Mouse (Mus musculus): ENCODE measurements around the gene Tmem247. TPM values are rescaled to one million over a fixed set of nuclear protein-coding genes. Genes with fewer than 3 reads are reported as not detected.

The Tmem247 gene
- polyA plus RNA-seq, 1 experiment from 2014 or later = not detected

- H3K9me3 ChIP-seq = no peaks in the 10 kb centered on the region
- no peak for ATAC-seq (ENCODE audit: borderline replicate concordance, extremely low read depth, low FRiP score, low TSS enrichment)
- no peak overlapping the region for H3K4me3 ChIP-seq
- H3K27me3 ChIP-seq = no peaks in the 10 kb centered on the region
- no peak overlapping the region for H3K4me2 ChIP-seq
- no peaks in the 10 kb centered on the region for H3K36me3 ChIP-seq
- no peaks in the 10 kb centered on the region for H3K4me1 ChIP-seq
- WGBS = 67% methylated on average over 6 of the region's 6 CpGs
- H3K9ac ChIP-seq = no peak overlapping the region
- no peak overlapping the region for H3K27ac ChIP-seq
Measured at GRCm38 (mm10) chr17:86918786-86919185, 1.6 kb downstream of the Tmem247 start.

GRCm38 (mm10) chr17:86919729-86920128 lies 2.6 kb downstream of the Tmem247 start:
- ATAC-seq (ENCODE audit: borderline replicate concordance, extremely low read depth, low FRiP score, low TSS enrichment) = no peak
- no peaks in the 10 kb centered on the region for H3K36me3 ChIP-seq
- 62% methylated on average over 11 of the region's 11 CpGs for WGBS
- no peaks in the 10 kb centered on the region for H3K4me1 ChIP-seq
- no peaks in the 10 kb centered on the region for H3K9me3 ChIP-seq
- H3K9ac ChIP-seq = no peak overlapping the region
- no peak overlapping the region for H3K4me2 ChIP-seq
- no peak overlapping the region for H3K4me3 ChIP-seq
- no peak overlapping the region for H3K27ac ChIP-seq
- H3K27me3 ChIP-seq = no peaks in the 10 kb centered on the region

GRCm38 (mm10) chr17:86924679-86925078 lies 7.5 kb downstream of the Tmem247 start:
- Histone ChIP-seq H3K36me3 (no peaks in the 10 kb centered on the region), H3K4me2 (no peak overlapping the region), H3K4me1 (0 out of 2 replicates have a peak, but pooled peaks cover 3% of the 10 kb centered on the region), H3K27me3 (no peaks in the 10 kb centered on the region), H3K27ac (no peak overlapping the region), H3K9me3 (no peaks in the 10 kb centered on the region), H3K4me3 (no peak overlapping the region), H3K9ac (no peak overlapping the region)
- 68% methylated on average over 3 of the region's 3 CpGs for WGBS
- ATAC-seq (ENCODE audit: borderline replicate concordance, extremely low read depth, low FRiP score, low TSS enrichment) = no peak

- 78% methylated on average over 3 of the region's 3 CpGs for WGBS
- ATAC-seq (ENCODE audit: borderline replicate concordance, extremely low read depth, low FRiP score, low TSS enrichment) = no peak
- no peaks in the 10 kb centered on the region for H3K36me3 ChIP-seq
Measured at GRCm38 (mm10) chr17:86926836-86927235, 9.7 kb downstream of the Tmem247 start.

GRCm38 (mm10) chr17:86929355-86929754 lies 12.2 kb downstream of the Tmem247 start:
- WGBS = 65% methylated on average over 6 of the region's 6 CpGs
- no peak overlapping the region for H3K4me2 ChIP-seq
- no peak overlapping the region for H3K9ac ChIP-seq
- no peaks in the 10 kb centered on the region; the same call in 1 of the 2 replicates for H3K27me3 ChIP-seq
- H3K4me1 ChIP-seq = peaks cover 8% of the 10 kb centered on the region; the same call in 1 of the 2 replicates
- no peaks in the 10 kb centered on the region for H3K9me3 ChIP-seq
- peak overlapping the region; percentile 61 for H3K27ac ChIP-seq
- no peak for ATAC-seq (ENCODE audit: borderline replicate concordance, extremely low read depth, low FRiP score, low TSS enrichment)
- H3K4me3 ChIP-seq = no peak overlapping the region
- H3K36me3 ChIP-seq = no peaks in the 10 kb centered on the region

More at GRCm38 (mm10) chr17:86926836-86927235, 9.7 kb downstream of the Tmem247 start:
- Histone ChIP-seq H3K27ac (no peak overlapping the region), H3K9ac (no peak overlapping the region), H3K4me1 (peaks cover 8% of the 10 kb centered on the region; the same call in 1 of the 2 replicates), H3K9me3 (no peaks in the 10 kb centered on the region), H3K4me3 (no peak overlapping the region), H3K27me3 (no peaks in the 10 kb centered on the region), H3K4me2 (no peak overlapping the region)

- no peak overlapping the region for H3K4me3 ChIP-seq
- no peak overlapping the region for H3K9ac ChIP-seq
- H3K27me3 ChIP-seq = no peaks in the 10 kb centered on the region; the same call in 1 of the 2 replicates
- peaks cover 8% of the 10 kb centered on the region; the same call in 1 of the 2 replicates for H3K4me1 ChIP-seq
- peak overlapping the region; percentile 61 for H3K27ac ChIP-seq
- no peak overlapping the region for H3K4me2 ChIP-seq
- no peak for ATAC-seq (ENCODE audit: borderline replicate concordance, extremely low read depth, low FRiP score, low TSS enrichment)
- H3K36me3 ChIP-seq = no peaks in the 10 kb centered on the region
- no peaks in the 10 kb centered on the region for H3K9me3 ChIP-seq
Measured at GRCm38 (mm10) chr17:86929981-86930380, 12.8 kb downstream of the Tmem247 start.

- WGBS = 47% methylated on average over 5 of the region's 5 CpGs
- no peak overlapping the region for H3K9ac ChIP-seq
- no peaks in the 10 kb centered on the region; the same call in none of the 2 replicates for H3K27me3 ChIP-seq
- no peaks in the 10 kb centered on the region for H3K9me3 ChIP-seq
- no peak for ATAC-seq (ENCODE audit: borderline replicate concordance, extremely low read depth, low FRiP score, low TSS enrichment)
- peaks cover 19% of the 10 kb centered on the region for H3K4me1 ChIP-seq
- no peak overlapping the region for H3K4me2 ChIP-seq
- H3K36me3 ChIP-seq = no peaks in the 10 kb centered on the region
- no peak overlapping the region for H3K27ac ChIP-seq
- H3K4me3 ChIP-seq = no peak overlapping the region
Measured at GRCm38 (mm10) chr17:86932896-86933295, 15.7 kb downstream of the Tmem247 start.

GRCm38 (mm10) chr17:86937064-86937463 lies 19.9 kb downstream of the Tmem247 start:
- Histone ChIP-seq H3K4me3 (no peak overlapping the region; the same call in 1 of the 2 replicates), H3K27me3 (no peaks in the 10 kb centered on the region; the same call in none of the 2 replicates), H3K9ac (no peak overlapping the region), H3K9me3 (no peaks in the 10 kb centered on the region), H3K4me2 (peak overlapping the region; percentile 61), H3K27ac (0 out of 2 replicates have a peak overlapping the region, but pooled peaks have one; percentile 52), H3K36me3 (no peaks in the 10 kb centered on the region), H3K4me1 (peaks cover 15% of the 10 kb centered on the region)
- ATAC-seq (ENCODE audit: borderline replicate concordance, extremely low read depth, low FRiP score, low TSS enrichment) = no peak
- WGBS = 31% methylated on average over 2 of the region's 2 CpGs

- no peaks in the 10 kb centered on the region; the same call in none of the 2 replicates for H3K27me3 ChIP-seq
- H3K4me2 ChIP-seq = peak overlapping the region; percentile 61
- H3K9me3 ChIP-seq = no peaks in the 10 kb centered on the region
- ATAC-seq (ENCODE audit: borderline replicate concordance, extremely low read depth, low FRiP score, low TSS enrichment) = peak; percentile 91
- H3K4me1 ChIP-seq = peaks cover 15% of the 10 kb centered on the region
- H3K4me3 ChIP-seq = peak overlapping the region; percentile 38
- H3K9ac ChIP-seq = peak overlapping the region; percentile 1
- H3K27ac ChIP-seq = peak overlapping the region; percentile 52
- H3K36me3 ChIP-seq = no peaks in the 10 kb centered on the region
- WGBS = 3% methylated on average over 20 of the region's 20 CpGs
Measured at GRCm38 (mm10) chr17:86937497-86938155, 20.5 kb downstream of the Tmem247 start.

GRCm38 (mm10) chr17:86938683-86939082 lies 21.5 kb downstream of the Tmem247 start:
- Histone ChIP-seq H3K9ac (no peak overlapping the region), H3K27me3 (no peaks in the 10 kb centered on the region; the same call in none of the 2 replicates)
- 43% methylated on average over 7 of the region's 7 CpGs for WGBS

GRCm38 (mm10) chr17:86942112-86942511 lies 25.0 kb downstream of the Tmem247 start:
- Histone ChIP-seq H3K9ac (no peak overlapping the region), H3K9me3 (no peaks in the 10 kb centered on the region), H3K27me3 (no peaks in the 10 kb centered on the region), H3K27ac (no peak overlapping the region), H3K36me3 (no peaks in the 10 kb centered on the region), H3K4me3 (no peak overlapping the region), H3K4me2 (no peak overlapping the region), H3K4me1 (peaks cover 12% of the 10 kb centered on the region)
- ATAC-seq (ENCODE audit: borderline replicate concordance, extremely low read depth, low FRiP score, low TSS enrichment) = no peak
- 63% methylated on average over 6 of the region's 6 CpGs for WGBS

More at GRCm38 (mm10) chr17:86938683-86939082, 21.5 kb downstream of the Tmem247 start:
- H3K4me3 ChIP-seq = no peak overlapping the region
- H3K9me3 ChIP-seq = no peaks in the 10 kb centered on the region
- ATAC-seq (ENCODE audit: borderline replicate concordance, extremely low read depth, low FRiP score, low TSS enrichment) = no peak
- H3K4me2 ChIP-seq = no peak overlapping the region
- H3K27ac ChIP-seq = no peak overlapping the region
- H3K36me3 ChIP-seq = no peaks in the 10 kb centered on the region
- peaks cover 15% of the 10 kb centered on the region for H3K4me1 ChIP-seq

- Histone ChIP-seq H3K36me3 (no peaks in the 10 kb centered on the region), H3K27ac (no peak overlapping the region), H3K4me2 (no peak overlapping the region), H3K27me3 (no peaks in the 10 kb centered on the region), H3K9ac (no peak overlapping the region), H3K4me3 (no peak overlapping the region), H3K4me1 (peaks cover 3% of the 10 kb centered on the region; the same call in 1 of the 2 replicates), H3K9me3 (no peaks in the 10 kb centered on the region)
- ATAC-seq (ENCODE audit: borderline replicate concordance, extremely low read depth, low FRiP score, low TSS enrichment) = no peak
- WGBS = 70% methylated on average over 6 of the region's 6 CpGs
Measured at GRCm38 (mm10) chr17:86943158-86943557, 26.0 kb downstream of the Tmem247 start.
